Mouse (Mus musculus) adrenal gland, postnatal 4 days (tissue): ENCODE data around the gene Osgep. TPM values are rescaled to one million over a fixed set of nuclear protein-coding genes. Genes with fewer than 3 reads are reported as not detected.
"Not testable (repeated sequence)": the region's sequence is repeated elsewhere in the genome, so short reads cannot be mapped to it uniquely, and the experiment has no call there.

ENCODE experiments used
- DNase-seq, 2 experiments: peaks; one replicate each; pipeline ENCODE4 v3.0.0; 2021 to 2022; ENCODE audit warnings: low spot score in 2 of 2, mixed read lengths in 2 of 2
- total RNA-seq, 2 experiments: library from RNA; stranded (reverse); gene quantifications; 2 replicates each; pipeline ENCODE4 v1.2.3; 2021

The Osgep gene
- total RNA-seq, 2 experiments from 2014 or later, result 62.9 to 66.0 TPM

DNA sequence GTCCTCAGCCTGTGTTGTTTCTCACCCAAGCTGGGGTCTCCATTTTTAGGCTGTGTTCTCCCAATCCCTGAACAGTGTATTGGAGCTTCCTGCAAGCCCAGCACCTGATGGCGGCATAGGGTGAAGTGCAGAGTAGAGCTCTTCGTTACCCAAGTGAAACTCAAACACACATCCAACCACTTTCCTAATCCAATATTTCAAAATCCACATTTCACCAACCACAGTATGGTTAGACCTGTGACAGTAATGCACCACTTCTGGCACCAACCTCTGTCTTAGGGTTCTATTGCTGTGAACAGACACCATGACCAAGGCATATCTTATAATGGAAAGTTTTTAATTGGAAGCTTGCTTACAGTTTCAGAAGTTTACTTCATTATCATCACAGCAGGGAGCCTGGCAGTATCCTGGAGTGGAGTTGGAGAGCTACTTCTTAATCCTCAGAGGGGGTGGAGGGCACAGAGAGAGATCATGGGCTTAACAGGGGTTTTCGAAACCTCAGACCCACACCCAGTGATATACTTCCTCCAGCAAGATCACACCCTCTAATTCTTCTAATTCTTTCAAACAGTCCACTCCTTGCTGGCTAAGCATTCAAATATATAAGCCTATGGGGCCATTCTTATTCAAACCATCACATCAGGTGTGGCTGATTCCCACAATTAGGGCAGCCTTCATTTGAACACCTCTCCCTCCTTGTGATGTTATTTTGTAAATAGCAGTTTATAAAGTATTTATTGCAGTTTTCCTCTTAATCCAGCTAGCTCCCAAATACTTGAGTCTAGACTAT, 13.6 kb upstream of the Osgep start:
- DNase-seq, result no peak

DNA sequence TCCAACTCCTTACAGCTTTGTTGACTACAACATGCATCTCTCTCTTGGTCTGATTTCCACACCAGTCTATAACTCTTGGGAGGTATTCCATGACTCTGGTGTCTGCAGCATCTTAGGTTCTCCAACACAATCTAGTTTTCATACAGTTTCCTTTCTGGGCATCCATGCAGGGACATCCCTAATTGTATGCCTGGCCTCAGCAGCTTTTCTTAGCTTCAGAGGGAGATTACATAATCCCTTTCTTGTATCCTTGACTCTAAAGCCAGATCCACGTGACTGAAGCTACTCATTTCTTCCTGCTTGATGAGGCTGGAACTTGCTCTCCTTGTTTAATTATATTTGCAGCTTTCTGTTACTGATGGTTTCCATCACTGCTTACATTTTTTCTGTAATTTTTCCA, 12.0 kb upstream of the Osgep start:
- DNase-seq, result no peak

DNA sequence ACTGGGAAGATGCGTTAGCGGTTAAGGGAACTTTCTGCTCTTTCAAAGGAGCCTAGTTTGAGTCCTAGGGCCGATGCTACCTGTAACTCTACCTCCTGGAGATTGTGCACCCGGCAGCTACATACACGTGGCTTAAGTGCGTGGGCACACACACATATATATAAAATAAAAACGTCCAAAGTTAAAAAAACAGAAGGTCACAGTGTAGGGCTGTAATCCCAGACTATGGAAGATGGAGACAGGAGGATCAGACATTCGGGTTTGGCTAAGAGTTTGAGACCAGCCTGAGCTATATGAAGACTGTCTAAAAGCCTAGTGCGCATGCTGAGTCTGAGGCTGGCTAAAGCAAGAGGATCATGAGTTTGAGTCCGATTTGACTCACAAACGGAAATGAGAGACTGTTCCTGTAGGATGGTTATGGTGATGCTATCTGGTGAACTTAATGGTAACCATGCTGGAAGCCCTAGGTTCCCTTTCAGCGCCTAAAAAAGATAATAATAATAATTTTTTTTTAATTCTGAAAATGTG, 6.9 kb upstream of the Osgep start:
- DNase-seq, result no peak

DNA sequence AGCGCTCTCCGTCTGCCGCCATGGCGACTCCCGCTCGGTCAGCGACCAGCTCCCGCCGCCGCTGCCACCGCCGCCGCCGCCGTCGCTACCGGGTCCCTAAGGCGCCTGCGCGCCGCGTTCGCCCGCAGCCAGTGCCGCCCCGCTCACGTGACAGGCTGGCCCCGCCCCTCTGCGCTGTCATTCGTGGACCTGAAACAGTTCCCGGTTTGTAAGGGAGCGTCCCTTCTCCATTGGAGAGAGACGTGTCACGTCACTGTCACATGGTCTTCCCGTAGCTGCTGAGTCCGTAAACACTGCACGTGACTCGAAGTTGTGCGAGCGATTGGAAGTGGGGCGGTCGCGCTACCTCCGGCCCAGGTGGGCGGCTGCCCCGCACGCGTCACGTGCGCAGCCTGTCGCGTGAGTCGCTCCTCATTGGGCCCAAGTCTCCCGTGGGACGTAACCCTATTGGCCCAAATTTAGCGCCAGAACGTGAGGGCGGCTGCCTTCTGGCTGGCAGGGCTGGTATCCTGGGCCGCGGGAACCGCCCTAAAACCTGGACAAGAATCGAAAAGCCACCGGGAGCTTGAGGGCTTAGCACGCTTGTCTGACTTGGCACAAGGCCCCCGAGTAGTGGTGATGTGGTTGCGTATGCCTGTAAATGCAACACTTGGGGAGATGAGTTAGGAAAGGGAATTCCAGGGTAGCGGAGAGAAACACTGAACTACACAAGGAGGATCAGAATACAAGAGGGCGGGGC, 6.2 kb upstream of the Osgep start, which contains the start of the genes Pip4p1 and Pnp:
Gene Pip4p1, minus strand, starts transcription at position 103 of the 739 bp plus-strand sequence.
Gene Pnp, plus strand, starts transcription at position 329 of the 739 bp plus-strand sequence.
- peak; percentile 95 for DNase-seq

DNA sequence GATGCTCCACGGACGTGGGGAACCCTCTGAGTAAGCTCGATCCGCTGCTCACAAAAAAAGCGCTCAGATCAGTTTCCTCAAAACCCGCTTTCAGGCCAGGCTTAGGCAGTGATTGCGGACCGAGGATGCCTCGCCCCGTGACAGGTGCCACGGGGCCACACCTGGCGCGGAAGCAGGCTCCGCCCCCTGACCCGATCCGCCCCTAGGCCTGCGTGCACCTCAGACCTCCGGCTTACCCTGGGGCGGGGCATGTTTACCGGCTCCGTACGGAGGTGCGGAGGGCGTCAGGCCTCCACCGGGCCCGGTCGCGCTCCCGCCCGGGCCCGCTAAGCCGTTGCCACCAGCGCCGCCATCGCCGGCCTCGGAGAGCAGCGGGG, 5.7 kb upstream of the Osgep start:
- no peak for DNase-seq

DNA sequence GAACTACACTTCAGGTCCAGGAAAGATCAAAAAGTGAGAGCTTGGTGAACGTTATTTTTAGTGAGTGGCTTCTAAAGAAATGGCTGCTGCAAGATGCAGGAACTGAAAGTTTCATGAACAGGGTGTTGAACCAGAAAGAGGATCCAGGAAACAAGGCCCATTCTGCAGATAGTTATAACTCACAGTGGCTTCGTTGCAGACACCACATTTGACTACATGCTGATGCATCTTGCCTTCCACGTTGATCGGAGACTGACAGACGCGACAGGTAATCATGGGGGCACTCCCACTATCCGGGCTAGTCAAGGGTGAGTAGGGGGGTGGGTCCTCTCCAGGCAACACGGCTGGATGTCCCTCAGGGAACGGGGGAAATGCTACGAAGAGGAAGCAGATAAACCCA, 5.3 kb upstream of the Osgep start:
- DNase-seq, result no peak

DNA sequence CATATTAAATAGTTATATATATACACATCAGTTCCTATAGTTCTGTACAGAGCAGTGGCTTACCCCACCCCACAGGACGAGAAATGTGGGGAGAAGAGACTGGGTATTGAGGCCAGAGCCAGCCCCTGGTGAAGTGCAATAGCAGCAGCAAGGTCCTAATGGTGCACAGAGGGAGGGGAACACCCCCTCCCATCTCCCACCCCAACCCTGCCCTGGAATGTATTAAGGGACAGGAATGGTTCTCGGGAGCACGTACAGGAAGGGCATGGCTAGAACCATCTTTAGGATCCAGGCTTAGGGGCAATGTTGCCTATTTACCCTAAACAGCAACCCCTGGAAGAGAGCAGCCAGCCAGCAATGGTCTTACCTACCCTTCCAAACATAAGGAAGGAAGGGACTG, 2.7 kb upstream of the Osgep start:
- DNase-seq, result no peak

DNA sequence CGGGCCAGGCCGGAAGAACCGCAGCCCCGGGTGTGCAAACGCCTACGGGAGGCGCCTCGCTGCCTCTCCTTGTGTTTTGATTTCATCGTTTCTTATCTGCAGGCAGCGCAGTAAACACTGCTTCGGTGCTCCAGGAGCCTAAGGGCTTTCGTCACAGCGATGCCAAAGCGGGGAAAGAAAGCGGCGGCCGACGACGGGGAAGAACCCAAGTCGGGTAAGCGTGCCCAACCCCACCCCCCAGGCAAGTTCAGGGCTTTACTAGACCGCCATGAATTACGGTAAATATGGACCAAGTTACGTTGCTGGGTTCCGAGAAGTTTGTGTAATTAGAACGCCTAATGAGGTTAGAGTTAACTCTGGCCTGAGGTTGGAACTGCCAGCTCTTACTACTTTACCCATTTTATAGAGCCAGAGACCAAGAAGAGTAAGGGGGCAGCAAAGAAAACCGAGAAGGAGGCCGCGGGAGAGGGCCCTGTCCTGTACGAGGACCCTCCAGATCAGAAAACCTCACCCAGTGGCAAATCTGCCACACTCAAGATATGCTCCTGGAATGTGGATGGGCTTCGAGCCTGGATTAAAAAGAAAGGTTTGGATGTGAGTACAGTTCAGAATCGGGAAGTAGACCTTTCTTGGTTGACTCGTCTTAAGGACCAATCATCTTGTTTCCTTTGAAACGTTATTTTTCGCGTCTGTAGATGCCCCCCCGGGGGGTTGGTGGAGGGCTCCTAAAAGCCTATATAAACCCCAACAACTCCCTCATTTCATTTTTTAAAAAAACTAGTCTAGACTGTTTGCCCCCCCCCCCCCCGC, 623 bp upstream of the Osgep start:
- no peak for DNase-seq

DNA sequence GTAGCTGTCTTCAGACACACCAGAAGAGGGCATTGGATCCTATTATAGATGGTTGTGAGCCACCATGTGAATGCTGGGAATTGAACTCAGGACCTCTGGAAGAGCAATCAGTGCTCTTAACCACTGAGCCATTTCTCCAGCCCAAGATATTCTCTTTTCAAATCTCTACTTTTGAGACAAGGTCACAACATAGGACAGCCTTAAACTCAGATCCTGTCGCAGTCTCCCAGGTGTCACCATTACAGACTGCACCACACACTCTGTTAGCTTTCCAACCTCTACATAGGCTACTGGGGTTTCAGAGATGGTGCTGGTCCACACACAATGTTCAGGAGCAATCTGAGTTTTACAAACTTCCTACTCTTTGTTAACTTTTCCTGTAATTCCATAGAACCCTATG, 1.3 kb downstream of the Osgep start:
- not testable (repeated sequence) for DNase-seq

DNA sequence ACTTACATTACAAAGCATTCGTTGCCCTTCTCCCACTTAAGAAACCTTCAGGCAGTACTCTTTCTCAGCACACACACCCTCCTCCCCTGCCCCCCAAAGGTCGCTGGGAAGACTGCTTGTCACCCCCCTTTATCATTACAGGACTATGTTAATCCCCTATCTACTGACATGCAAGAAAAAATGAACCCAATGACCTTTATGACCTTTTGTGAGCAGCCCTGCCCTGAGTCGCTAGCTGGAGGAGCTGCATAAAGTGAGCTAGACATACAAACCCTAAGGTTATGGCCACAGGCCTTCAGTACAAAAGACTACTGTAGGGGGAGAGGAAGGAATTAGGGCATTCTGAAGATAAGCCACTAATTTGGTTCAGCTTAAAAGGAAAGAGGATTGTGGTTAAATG, 13.3 kb downstream of the Osgep start:
- no peak for DNase-seq

DNA sequence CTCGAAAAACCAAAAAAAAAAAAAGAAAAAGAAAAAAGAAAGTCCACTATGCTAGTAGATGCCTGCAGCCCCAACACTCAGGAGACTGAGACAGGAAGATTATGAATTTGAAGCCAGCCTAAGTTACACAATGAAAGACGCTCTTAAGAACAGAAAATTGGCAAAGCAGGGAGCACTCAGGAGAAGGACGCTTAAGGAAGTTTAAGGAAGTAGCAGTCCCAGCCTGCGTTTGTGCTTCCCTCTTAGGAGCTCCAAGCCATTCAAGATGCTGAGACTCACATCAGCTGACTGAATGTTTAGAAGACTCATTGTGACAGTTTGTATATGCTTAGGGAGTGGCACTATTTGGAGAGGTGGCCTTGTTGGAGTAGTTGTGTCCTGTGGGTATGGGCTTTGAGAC, 16.6 kb downstream of the Osgep start:
- DNase-seq, result no peak

DNA sequence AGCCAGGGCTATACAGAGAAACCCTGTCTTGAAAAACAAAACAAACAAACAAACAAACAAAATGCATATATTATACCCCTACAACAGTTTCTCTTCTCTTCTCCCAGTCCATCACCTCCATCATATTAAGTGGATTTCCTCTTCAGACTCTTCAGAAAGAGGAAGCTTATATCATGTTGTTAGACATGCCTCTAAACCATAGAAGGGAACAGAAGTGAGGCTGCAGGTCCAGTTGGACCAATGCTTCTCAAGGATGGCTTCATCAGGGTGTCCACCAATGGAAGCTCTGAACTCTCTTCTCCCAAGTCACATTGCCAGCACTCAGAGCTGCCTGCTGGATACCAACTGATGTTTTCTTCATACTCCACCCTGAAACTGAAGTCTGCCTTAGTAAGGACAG, 19.4 kb downstream of the Osgep start:
- not testable (repeated sequence) for DNase-seq

DNA sequence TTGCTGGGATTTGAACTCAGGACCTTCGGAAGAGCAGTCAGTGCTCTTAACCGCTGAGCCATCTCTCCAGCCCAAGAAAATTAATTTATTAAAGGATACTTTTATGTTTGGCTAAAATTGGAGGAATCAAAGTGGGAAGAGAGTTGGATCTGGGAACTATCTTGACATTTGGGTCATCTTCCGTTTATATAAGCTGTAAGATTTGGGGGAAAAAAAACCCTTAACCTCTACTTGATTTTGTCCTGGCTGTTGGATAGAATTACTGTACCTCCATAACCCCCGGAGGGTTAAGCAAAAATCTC, 19.9 kb downstream of the Osgep start:
- DNase-seq, result no peak

DNA sequence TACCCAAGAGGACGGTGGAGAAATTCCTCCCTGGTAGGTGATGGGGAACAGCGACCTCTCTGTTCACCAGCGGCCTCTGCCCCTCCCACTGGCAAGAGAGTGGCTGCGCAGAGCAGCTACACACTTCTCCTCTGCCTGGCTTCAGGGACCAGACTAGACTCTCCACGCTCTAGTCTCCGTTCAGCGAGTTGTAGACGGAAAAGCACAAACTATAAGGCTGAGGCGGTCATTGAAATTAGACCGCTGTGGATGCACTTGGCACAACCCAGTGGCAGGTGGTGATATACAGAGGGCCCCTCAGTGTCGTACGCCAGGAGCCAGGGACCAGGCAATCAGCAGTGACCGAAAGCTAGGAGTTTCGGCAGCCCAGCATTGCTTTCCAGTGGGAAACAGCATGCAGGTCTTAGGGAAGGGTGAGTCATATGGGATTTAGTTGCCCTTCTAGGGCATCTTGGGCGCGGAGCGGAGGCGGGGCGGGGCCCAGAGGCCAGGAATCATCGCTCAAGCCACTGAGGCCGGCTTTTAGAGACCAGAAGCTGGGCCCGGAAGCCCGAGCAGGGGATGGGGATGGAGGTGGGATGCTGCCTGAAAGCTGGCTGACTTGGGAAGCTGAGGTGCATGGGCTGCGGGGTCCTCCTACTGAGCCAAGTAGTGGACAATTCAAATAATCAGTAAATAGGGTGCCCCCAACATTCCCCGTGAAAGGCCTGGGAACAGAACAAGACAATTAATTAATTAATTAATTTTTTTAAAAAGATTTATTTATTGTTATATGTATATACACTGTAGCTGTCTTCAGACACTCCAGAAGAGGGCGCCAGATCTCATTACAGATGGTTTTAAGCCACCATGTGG, 20.5 kb downstream of the Osgep start:
- DNase-seq, result no peak

DNA sequence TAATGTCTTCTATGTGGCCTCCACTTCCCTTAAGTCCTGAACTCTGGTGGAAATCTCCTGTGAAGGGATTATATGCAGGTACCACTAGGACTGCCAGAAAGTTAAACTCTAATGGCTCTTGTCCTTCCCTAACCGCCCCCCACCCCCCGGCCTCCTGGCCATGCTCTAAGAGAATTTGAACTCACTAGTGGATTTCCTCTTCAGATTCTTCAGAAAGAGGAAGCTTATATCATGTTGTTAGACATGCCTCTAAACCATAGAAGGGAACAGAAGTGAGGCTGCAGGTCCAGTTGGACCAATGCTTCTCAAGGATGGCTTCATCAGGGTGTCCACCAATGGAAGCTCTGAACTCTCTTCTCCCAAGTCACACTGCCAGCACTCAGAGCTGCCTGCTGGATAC, 26.7 kb downstream of the Osgep start:
- not testable (repeated sequence) for DNase-seq

DNA sequence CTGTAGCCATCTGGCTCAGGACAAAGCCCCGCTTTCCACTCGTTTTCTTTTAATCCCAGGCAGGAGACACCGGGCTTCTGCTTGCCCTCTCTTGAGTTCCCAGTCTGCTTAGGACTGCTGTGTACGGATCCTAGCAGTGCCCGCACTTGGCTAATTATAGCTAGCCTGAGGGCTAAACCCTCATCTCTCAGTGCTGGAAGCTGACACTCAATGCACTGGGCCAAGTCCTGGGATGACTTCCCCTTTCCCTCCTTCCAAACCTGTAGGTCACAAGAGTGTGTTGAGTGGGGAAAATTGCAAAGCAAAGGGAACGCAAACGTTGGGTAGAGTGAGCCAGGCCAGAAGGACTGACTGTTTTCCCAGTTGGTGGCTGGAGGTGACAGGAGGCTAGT, 27.3 kb downstream of the Osgep start, which contains the start of gene Klhl33:
Gene Klhl33, minus strand, starts transcription at position 134 of the 392 bp plus-strand sequence.
- DNase-seq, result no peak

DNA sequence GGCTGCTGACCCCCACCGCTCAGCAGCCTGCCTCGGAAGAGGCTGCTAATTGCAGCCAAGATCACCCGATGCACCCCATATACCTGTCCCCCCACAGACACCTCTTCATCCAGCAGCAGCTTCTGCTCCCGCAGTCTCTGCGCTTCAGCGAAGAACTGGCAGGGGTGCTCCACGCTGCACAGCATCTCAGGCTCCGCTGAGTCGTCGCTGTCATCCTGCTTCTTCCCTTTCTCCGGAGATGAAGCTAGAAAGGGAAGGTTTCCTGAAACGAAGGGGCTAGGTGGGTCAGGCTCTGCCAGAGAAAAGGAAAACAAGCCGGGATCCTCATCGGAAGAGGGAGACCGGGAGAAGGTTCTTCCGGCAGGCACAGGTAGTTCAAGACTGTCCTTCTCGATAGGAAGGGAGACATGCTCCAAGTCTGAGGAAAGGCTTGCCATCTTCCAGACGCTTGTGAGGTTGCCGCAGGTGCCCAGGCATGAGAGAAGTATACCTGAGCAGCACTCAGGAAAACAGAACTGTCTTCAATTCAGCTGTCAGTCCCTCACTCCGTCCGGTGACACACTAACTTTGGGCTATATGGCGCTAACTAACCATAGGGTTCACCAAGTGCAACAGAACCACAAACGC, 27.8 kb downstream of the Osgep start:
- DNase-seq, result no peak

DNA sequence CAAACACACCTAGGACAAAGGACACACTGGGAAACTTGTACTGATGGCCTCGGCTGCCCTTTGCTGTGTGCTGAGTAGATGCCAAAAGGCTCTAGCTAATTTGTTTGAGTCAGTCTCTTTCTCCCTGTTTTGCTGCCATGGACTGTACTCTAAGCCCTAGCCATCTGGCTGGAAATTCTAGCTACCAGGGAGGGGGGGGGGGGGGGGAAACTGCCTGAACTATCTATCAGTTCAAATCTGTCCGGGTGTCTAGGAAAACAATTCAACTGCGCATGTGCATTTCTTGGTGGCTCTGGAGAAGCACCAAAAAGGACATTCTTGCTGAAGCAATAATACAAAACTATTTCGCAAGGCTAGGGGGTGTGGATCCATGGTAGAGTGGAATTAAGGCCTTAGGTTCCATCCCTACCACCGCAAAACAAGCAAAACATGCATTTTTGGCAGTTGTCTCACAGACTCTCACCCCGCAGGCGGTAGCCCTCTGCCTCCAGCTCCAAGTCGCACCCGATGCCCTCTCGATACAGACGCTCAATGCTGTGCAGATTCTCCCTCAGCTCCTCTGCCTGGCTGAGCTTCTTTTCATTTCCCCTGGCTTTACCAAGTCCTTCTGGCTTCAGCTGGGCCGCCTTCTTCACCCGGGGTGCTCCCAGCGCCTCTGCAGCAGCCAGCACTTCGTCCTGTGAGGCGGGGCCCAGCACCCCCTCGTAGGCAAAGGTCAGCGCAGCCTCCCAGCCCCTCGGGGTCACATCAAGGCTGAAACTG, 28.5 kb downstream of the Osgep start:
- peak in 1 of 2 experiments; percentile 13 for DNase-seq

DNA sequence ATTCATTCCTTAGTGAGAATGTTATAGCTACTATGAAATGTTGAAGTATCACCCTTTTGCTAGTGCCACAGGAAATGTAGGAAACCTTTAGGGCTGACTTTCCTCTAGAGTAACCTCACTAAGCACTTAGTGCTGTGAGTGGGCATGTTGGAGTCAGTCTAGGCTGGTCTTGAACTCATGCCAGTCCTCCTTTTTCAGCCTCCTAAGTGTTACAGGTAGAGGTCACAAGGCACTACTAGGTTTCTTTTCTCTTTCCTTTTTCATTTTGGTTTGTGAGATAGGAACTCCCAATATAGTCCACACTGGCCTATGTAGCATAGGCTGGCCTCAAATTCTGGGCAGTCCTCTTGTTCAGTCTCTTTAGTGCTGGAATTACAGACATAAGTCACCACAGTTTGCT, 29.3 kb downstream of the Osgep start:
- no peak for DNase-seq
